Mouse (Mus musculus) CH12.LX (cell line): ENCODE data around the gene Arhgef10l.

Source experiments
- CTCF ChIP-seq, 2 experiments: IDR thresholded peaks in 1 of 2; conservative IDR thresholded peaks in 1 of 2; 2 replicates each; pipeline ENCODE4 v1.5.1; 2011 to 2012; ENCODE audit warnings: low read depth in 2 of 2, low read length in 2 of 2, improper control_type of control experiment in 1 of 2, inconsistent platforms in 1 of 2, mild to moderate bottlenecking in 1 of 2, moderate library complexity in 1 of 2
- EP300 ChIP-seq: IDR thresholded peaks from 2 replicates; pipeline ENCODE4 v1.6.1; 2011; ENCODE audit warnings: low read length, improper control_type of control experiment
- ETS1 ChIP-seq: conservative IDR thresholded peaks from 2 replicates; pipeline ENCODE4 v1.6.1; 2012; ENCODE audit warnings: low read depth, mild to moderate bottlenecking, inconsistent platforms, low read length, improper control_type of control experiment, moderate library complexity
- GABPA ChIP-seq: IDR thresholded peaks from 2 replicates; pipeline ENCODE4 v1.6.1; 2012; ENCODE audit warnings: low read depth, low read length, improper control_type of control experiment, inconsistent platforms; ENCODE audit not compliant: insufficient replicate concordance
- KAT2A ChIP-seq: IDR thresholded peaks from 2 replicates; pipeline ENCODE4 v1.6.1; 2012; ENCODE audit warnings: low read length, improper control_type of control experiment, inconsistent platforms; ENCODE audit not compliant: insufficient replicate concordance
- MAFK ChIP-seq: IDR thresholded peaks from 2 replicates; pipeline ENCODE4 v1.6.1; 2011; ENCODE audit warnings: low read length, improper control_type of control experiment; ENCODE audit not compliant: insufficient replicate concordance
- MEF2A ChIP-seq: IDR thresholded peaks from 2 replicates; pipeline ENCODE4 v1.6.1; 2014; ENCODE audit warnings: low read depth, mild to moderate bottlenecking, inconsistent platforms, low read length, improper control_type of control experiment, borderline replicate concordance
- NRF1 ChIP-seq: IDR thresholded peaks from 2 replicates; pipeline ENCODE4 v1.6.1; 2014; ENCODE audit warnings: low read depth, mild to moderate bottlenecking, inconsistent platforms, low read length, improper control_type of control experiment, moderate library complexity
- POLR2A ChIP-seq: IDR thresholded peaks from 2 replicates; pipeline ENCODE4 v1.6.1; 2011; ENCODE audit warnings: low read depth, mild to moderate bottlenecking, improper control_type of control experiment, low read length
- POLR2AphosphoS2 ChIP-seq: IDR thresholded peaks from 2 replicates; pipeline ENCODE4 v1.6.1; 2011; ENCODE audit warnings: low read depth, low read length, improper control_type of control experiment
- RCOR1 ChIP-seq: conservative IDR thresholded peaks from 2 replicates; pipeline ENCODE4 v1.6.1; 2012; ENCODE audit warnings: low read depth, mild to moderate bottlenecking, inconsistent platforms, low read length, improper control_type of control experiment
- USF1 ChIP-seq: IDR thresholded peaks from 2 replicates; pipeline ENCODE4 v1.6.1; 2014; ENCODE audit warnings: low read depth, mild to moderate bottlenecking, inconsistent platforms, low read length, improper control_type of control experiment
- ZKSCAN1 ChIP-seq: IDR thresholded peaks from 2 replicates; pipeline ENCODE4 v1.6.1; 2012; ENCODE audit warnings: low read depth, inconsistent platforms, low read length, improper control_type of control experiment, borderline replicate concordance
- ZMIZ1 ChIP-seq: IDR thresholded peaks from 2 replicates; pipeline ENCODE4 v1.6.1; 2012; ENCODE audit warnings: low read depth, mild to moderate bottlenecking, inconsistent platforms, low read length, improper control_type of control experiment

DNA sequence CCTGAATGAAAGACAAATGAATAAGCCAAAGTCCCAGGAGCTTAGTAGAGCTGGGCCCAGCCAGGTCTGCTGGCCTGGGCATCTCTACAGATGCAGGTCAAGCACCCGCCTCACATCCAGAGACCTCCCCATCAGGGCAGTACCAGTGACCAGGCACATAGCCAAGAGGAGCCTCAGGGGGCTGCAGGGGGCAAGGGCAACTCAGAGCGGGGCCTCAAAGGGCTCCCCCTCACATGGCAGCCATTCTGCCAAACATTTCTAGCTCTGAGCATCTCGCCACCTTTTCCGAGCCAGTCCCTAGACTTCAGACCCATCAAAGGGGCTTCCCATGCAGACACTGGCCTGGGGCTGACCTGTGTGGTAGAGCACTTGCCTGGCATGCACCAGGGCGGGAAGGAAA, 27.2 kb downstream of the Arhgef10l start:
- no peak for TF ChIP-seq NRF1
- no peak for TF ChIP-seq POLR2A
- no peak for TF ChIP-seq MEF2A
- TF ChIP-seq CTCF (conservative IDR thresholded peaks at IDR 0.05 in 1 of 2, IDR thresholded peaks at IDR 0.05 in 1 of 2; ENCODE audit: low read depth in 2 of 2, low read length in 2 of 2) = no peak
- TF ChIP-seq ETS1 = no peak
- TF ChIP-seq USF1 = no peak
- no peak for TF ChIP-seq KAT2A
- no peak for TF ChIP-seq POLR2AphosphoS2
- TF ChIP-seq ZMIZ1 = no peak
- TF ChIP-seq GABPA = no peak
- TF ChIP-seq ZKSCAN1 = no peak
- TF ChIP-seq EP300 = no peak
- TF ChIP-seq MAFK = no peak
- no peak for TF ChIP-seq RCOR1
